Mouse (Mus musculus) embryonic facial prominence, embryonic 15.5 days (tissue): Measurements from ENCODE around the gene Uncx. TPM values are rescaled to one million over a fixed set of nuclear protein-coding genes. Genes with fewer than 3 reads are reported as not detected.
"Not testable (repeated sequence)": the region's sequence is repeated elsewhere in the genome, so short reads cannot be mapped to it uniquely, and the experiment has no call there.

Experiments used
- ATAC-seq: fragments of 200-750 bp; cut with Nextera tagmentation; 2 replicates; pipeline ENCODE4 v1.8.0; 2017; ENCODE audit warnings: low read depth, moderate TSS enrichment; ENCODE audit not compliant: insufficient number of reproducible peaks, low FRiP score, low TSS enrichment
- H3K27ac ChIP-seq: fragments of 300-500 bp; sonication (generic); replicated peaks from 2 replicates; pipeline ENCODE4 v1.5.1; 2015; ENCODE audit warnings: mild to moderate bottlenecking, inconsistent platforms
- H3K27me3 ChIP-seq: fragments of 300-500 bp; sonication (generic); 2 replicates; pipeline ENCODE4 v1.6.1; 2015; ENCODE audit warnings: inconsistent platforms
- H3K36me3 ChIP-seq: fragments of 300-500 bp; sonication (generic); 2 replicates; pipeline ENCODE4 v1.6.1; 2015; ENCODE audit warnings: mild to moderate bottlenecking, inconsistent platforms
- H3K4me1 ChIP-seq: fragments of 300-500 bp; sonication (generic); 2 replicates; pipeline ENCODE4 v1.6.1; 2015; ENCODE audit warnings: inconsistent platforms
- H3K4me2 ChIP-seq: fragments of 300-500 bp; sonication (generic); replicated peaks from 2 replicates; pipeline ENCODE4 v1.6.1; 2015; ENCODE audit warnings: mild to moderate bottlenecking, inconsistent platforms
- H3K4me3 ChIP-seq: fragments of 300-500 bp; sonication (generic); replicated peaks from 2 replicates; pipeline ENCODE4 v1.5.1; 2015; ENCODE audit warnings: mild to moderate bottlenecking, inconsistent platforms
- H3K9ac ChIP-seq: fragments of 300-500 bp; sonication (generic); 2 replicates; pipeline ENCODE4 v1.6.1; 2015; ENCODE audit warnings: inconsistent platforms
- H3K9me3 ChIP-seq: fragments of 300-500 bp; sonication (generic); replicated peaks from 2 replicates; pipeline ENCODE4 v1.6.1; 2016; ENCODE audit warnings: inconsistent platforms
- WGBS: fragments of 180-500 bp; shearing (Covaris S2); methylation state at CpG from one replicate; pipeline ENCODE4 v1.1.7; 2015; 5-methylcytosine and 5-hydroxymethylcytosine counted together
- polyA plus RNA-seq: library from polyadenylated mRNA; unstranded; fragments of >200 nt; fragmentation: Nextera tagmentation; extraction: Ambion mirVana; gene quantifications from 2 replicates; pipeline ENCODE4 v1.2.1, GENCODE M21; 2015

The Uncx gene
- polyA plus RNA-seq, 1 experiment from 2014 or later: 9.8 TPM

DNA sequence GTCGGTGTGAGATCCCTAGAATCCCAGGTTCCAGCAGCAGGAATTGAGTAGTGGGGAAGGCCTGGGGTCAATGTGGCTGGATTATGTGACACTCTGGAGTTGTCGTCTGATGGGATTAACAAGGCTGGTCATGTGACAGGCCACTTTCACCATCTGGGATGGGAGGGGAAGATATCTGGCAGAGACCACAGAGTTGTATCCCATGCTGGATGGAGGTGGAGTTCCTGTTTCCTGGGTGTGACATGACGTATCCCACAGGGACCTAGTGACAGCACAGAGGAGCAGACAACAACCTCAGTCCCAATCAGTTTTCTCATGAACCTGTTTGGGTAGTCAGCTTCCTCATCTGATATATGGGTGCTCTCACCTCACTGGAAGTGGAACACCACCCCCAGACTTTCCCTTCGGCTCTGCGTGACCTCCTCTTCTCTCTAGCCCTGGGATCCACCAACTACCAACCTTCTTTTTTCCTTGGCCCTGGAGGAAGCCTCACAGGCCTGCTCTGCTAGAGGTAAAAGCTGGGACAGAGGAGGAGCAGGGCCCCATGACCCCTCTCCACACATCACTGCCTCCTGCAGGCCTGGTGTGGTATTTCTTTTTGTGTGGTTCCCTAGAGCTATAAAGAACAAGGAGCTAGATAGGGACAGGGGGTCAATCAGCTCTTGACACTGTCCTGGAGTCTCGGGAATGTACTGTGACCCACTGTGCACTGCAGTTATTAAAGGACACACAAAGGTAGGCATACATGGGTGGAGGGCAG is 23.5 kb downstream of the Uncx start:
- no peak for ATAC-seq
- Histone ChIP-seq H3K9me3 (no peaks in the 10 kb centered on the region), H3K27me3 (peaks cover 54% of the 10 kb centered on the region), H3K4me3 (no peak overlapping the region), H3K36me3 (no peaks in the 10 kb centered on the region), H3K4me2 (no peak overlapping the region), H3K9ac (no peak overlapping the region), H3K4me1 (no peaks in the 10 kb centered on the region), H3K27ac (no peak overlapping the region)
- 65% methylated on average over 6 of the region's 6 CpGs for WGBS

DNA sequence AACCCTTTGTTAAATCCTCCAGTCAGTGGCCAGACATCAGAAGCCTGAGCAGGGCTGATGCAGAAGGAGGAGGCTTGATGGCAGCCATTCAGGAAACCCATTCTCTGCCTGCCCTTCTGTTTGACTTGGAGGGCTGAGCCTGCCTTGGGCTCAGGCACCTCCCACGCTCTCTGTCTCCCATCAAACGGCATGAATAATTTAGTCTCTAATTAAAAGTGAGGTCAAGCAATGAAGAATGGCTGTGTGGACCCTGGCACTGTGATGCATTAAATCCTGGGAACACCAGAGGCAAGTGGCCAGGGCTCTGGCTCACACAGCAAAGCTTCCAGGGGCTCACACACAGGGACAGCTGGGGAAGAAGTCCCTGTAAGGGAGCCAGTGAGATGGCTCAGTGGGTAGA is 24.8 kb downstream of the Uncx start:
- Histone ChIP-seq H3K36me3 (no peaks in the 10 kb centered on the region), H3K27me3 (peaks cover 44% of the 10 kb centered on the region), H3K4me2 (no peak overlapping the region), H3K4me3 (no peak overlapping the region), H3K9me3 (no peaks in the 10 kb centered on the region), H3K27ac (no peak overlapping the region), H3K9ac (no peak overlapping the region), H3K4me1 (no peaks in the 10 kb centered on the region)
- ATAC-seq: no peak
- 41% methylated on average over 2 of the region's 2 CpGs for WGBS

DNA sequence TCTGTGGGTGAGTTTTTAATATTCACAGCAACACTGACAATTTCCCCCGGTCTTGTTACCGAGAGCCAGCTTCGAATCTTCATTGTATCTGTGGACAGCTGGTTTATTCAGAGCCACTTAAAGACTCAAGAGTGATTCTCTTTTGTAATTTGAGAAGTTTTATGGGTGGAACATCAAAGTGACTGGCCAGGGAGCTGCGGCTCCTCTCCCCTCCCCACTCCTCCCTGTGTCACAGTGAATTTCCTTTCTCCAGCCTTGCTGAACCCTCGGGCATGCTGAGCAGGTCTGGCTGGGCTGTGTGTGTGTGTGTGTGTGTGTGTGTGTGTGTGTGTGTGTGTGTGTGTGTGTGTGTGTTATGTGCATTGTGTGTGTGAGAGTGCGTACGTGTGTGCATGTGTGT is 29.2 kb downstream of the Uncx start:
- Histone ChIP-seq H3K9ac (no peak overlapping the region), H3K9me3 (no peaks in the 10 kb centered on the region), H3K4me2 (no peak overlapping the region), H3K27me3 (peaks cover 5% of the 10 kb centered on the region), H3K27ac (no peak overlapping the region), H3K36me3 (no peaks in the 10 kb centered on the region), H3K4me1 (no peaks in the 10 kb centered on the region), H3K4me3 (no peak overlapping the region)
- 6% methylated on average over 7 of the region's 7 CpGs for WGBS
- no peak for ATAC-seq

DNA sequence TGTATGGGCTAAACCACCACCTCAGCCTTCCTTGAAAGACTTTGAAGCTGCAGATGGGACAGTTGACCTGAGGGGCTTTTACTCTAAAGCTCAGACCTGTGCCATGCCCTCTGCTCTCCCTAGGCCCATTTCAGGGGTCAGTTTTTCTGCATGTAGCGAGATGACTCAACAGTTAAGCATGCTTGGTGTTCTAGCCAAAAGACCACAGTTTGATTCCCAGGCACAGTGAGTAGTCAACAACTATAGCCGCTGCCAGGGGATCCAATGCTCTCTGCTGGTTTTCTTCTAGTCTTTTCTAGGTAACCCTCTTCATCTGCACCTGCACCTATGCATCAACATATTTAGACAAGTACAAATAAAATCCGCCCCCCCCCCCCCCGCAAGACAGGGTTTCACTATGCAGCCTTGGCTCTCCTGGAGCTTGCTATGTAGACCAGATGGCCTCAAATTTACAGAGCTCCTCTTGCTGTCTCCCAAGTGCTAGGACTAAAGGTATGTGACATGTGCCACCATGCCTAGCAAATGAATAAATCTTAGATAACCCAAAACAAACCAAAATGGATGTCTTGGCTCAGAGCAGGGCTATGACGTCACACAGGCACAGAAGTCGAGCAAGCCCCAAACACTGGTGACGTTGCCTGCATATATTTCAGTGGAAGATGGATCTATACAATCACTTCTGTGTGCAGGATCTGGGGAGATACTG is 30.5 kb downstream of the Uncx start:
- Histone ChIP-seq H3K27ac (no peak overlapping the region), H3K4me3 (no peak overlapping the region), H3K36me3 (no peaks in the 10 kb centered on the region), H3K27me3 (peaks cover 6% of the 10 kb centered on the region), H3K9me3 (no peaks in the 10 kb centered on the region), H3K4me2 (no peak overlapping the region), H3K4me1 (no peaks in the 10 kb centered on the region), H3K9ac (no peak overlapping the region)
- ATAC-seq: no peak
- WGBS: 64% methylated on average over 7 of the region's 7 CpGs

DNA sequence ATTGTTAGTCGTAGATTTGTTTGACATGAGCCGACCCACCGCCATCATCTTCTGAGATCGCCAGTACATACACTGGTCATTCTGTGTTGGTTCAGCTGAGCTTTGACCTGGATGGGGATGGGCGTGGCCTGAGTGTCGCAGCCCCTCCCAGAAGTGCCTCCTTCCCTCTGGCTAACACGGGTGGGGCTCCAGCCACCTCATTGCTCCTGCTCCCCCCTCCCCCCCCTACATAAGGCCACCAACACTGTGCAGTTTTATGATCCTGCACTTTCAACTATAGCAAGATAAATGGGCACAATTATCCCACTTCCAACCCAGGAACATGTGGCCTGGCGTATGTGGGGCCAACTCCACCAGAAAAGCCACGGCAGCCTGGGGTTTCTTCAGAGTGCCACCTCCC is 31.8 kb downstream of the Uncx start:
- no peak overlapping the region for H3K4me3 ChIP-seq
- 77% methylated on average over 9 of the region's 9 CpGs for WGBS
- H3K4me2 ChIP-seq: no peak overlapping the region
- no peak overlapping the region for H3K9ac ChIP-seq
- no peaks in the 10 kb centered on the region for H3K9me3 ChIP-seq
- peaks cover 15% of the 10 kb centered on the region for H3K27me3 ChIP-seq
- no peak overlapping the region for H3K27ac ChIP-seq
- no peaks in the 10 kb centered on the region for H3K36me3 ChIP-seq
- H3K4me1 ChIP-seq: peaks cover 1% of the 10 kb centered on the region; the same call in 1 of the 2 replicates
- ATAC-seq: no peak

DNA sequence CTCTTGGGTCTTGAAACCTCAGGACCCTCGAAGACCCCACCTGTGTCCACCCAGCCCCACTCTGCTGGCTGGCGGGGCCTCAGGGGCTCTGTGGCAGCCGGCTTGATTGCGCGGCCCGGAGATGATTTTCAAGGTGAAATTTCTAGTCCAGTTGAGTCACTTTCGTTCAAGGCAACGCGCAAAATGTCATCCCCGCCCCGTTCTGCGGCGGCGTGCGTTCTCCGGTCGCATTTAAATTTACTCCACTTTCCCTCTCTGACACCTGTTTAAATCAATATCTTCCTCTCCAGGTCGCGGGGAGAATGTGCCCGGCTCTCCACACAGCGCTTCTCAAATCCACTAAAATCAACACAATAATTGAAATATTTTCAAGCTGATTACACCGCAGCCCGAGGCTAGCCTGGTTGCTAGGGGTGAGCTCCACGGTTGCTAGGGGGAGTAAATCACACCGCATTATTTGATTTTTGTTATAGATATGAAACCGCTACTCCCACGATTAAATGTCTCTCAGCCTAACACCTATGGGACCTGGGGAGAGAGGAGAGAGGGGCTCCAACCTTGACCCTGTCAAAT is 37.0 kb downstream of the Uncx start:
- Histone ChIP-seq H3K9ac (no peak overlapping the region), H3K27ac (no peak overlapping the region), H3K4me1 (peaks cover 20% of the 10 kb centered on the region), H3K4me2 (no peak overlapping the region), H3K36me3 (no peaks in the 10 kb centered on the region), H3K4me3 (no peak overlapping the region), H3K9me3 (no peaks in the 10 kb centered on the region), H3K27me3 (peaks cover 67% of the 10 kb centered on the region)
- ATAC-seq: no peak
- WGBS: 16% methylated on average over 27 of the region's 27 CpGs

DNA sequence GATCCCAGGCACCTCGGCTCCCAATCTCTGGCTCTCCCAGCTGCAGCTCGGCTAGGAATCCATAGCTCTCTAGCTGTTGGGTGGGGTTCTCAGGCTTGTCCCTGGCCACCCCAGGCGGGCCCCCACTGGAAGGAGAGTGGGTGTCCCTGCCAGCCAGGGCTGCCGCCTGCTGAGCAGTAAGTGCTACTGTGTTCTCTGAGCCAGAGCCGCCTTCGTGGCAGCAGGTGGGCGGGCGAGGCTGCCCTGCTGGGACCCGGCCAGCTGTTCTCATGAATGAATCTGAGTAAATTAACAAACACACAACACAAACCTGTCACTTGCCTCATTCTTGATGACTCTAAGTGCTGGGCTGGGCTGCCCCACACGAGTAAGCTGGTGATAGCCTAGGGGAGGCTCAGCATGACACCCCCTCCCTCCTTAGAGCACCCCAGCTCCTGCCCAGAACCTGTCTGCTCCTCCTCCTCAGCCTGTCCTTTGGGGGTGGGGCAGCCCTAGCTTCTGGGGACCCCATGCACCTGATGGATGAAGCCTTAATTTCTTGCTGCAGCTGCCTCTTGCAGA is 38.1 kb downstream of the Uncx start:
- H3K4me1 ChIP-seq: peaks cover 26% of the 10 kb centered on the region
- H3K36me3 ChIP-seq: no peaks in the 10 kb centered on the region
- no peak overlapping the region for H3K27ac ChIP-seq
- H3K4me2 ChIP-seq: no peak overlapping the region
- peaks cover 78% of the 10 kb centered on the region for H3K27me3 ChIP-seq
- ATAC-seq: peak; percentile 17; the same call in 1 of the 2 replicates
- H3K4me3 ChIP-seq: no peak overlapping the region
- 4% methylated on average over 10 of the region's 10 CpGs for WGBS
- H3K9ac ChIP-seq: no peak overlapping the region
- H3K9me3 ChIP-seq: no peaks in the 10 kb centered on the region

DNA sequence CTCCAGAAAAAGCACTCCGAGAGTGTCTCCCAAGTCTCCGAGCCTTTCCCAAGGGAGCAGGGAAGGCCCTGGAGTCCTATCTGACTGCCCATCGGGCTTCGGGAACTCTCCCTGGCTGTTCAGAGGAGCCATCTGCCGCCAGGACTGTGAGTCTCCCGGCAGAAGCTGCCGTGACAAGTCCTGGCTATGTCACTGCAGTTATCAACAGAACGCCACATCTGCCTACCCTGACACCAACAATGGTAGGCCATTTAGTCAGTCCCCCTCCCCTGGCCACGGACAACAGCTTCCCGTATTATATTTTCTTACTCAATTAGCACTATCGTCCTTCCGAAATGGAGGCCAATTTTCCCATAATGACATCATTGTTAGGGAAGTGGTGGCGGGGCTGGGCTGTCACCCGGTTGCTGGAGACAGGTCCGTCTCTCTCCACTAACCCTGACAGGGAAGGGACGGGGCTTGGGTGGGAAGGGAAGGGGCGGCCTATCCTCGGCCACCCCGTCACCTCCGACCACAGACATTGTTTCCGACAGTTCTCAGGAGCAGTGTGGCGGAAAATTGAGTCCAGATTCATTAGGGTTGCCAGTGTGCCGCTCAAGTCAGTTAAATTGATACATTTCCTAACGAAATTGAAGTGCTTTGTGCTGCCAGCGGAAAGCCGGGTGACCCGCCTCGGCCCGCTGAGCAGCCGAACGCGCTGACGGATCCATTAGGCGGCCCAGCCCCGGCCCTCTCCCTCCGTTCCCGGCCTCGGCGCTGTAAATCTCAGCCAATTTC is 41.9 kb downstream of the Uncx start:
- Histone ChIP-seq H3K4me2 (peak overlapping the region; percentile 21), H3K27ac (no peak overlapping the region), H3K27me3 (peaks cover 70% of the 10 kb centered on the region), H3K9me3 (0 out of 2 replicates have a peak, but pooled peaks cover 6% of the 10 kb centered on the region), H3K4me3 (peak overlapping the region; percentile 10; the same call in 1 of the 2 replicates), H3K36me3 (no peaks in the 10 kb centered on the region), H3K4me1 (peaks cover 24% of the 10 kb centered on the region), H3K9ac (no peak overlapping the region)
- ATAC-seq: no peak
- 5% methylated on average over 39 of the region's 39 CpGs for WGBS

DNA sequence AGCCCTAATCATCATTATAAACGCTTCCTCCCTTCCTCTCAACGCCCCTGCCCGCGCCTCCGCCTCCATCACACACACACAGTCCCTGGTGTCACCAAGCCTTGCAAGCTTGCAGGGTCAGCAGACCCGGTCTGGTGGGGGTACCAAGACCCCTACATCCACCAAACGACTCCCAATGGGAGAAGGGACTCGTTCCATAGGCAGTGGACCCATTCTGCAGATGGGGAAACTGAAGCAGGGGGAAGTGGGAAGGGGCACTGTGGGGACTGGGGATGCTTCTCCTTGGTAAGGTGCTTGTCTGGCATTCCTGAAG is 42.4 kb downstream of the Uncx start:
- H3K9ac ChIP-seq: no peak overlapping the region
- H3K27me3 ChIP-seq: peaks cover 65% of the 10 kb centered on the region
- peaks cover 18% of the 10 kb centered on the region for H3K4me1 ChIP-seq
- H3K4me3 ChIP-seq: peak overlapping the region; percentile 10; the same call in 1 of the 2 replicates
- H3K9me3 ChIP-seq: 0 out of 2 replicates have a peak, but pooled peaks cover 6% of the 10 kb centered on the region
- peak overlapping the region; percentile 21; the same call in 1 of the 2 replicates for H3K4me2 ChIP-seq
- no peak overlapping the region for H3K27ac ChIP-seq
- no peak for ATAC-seq
- no peaks in the 10 kb centered on the region for H3K36me3 ChIP-seq
- 10% methylated on average over 8 of the region's 8 CpGs for WGBS

DNA sequence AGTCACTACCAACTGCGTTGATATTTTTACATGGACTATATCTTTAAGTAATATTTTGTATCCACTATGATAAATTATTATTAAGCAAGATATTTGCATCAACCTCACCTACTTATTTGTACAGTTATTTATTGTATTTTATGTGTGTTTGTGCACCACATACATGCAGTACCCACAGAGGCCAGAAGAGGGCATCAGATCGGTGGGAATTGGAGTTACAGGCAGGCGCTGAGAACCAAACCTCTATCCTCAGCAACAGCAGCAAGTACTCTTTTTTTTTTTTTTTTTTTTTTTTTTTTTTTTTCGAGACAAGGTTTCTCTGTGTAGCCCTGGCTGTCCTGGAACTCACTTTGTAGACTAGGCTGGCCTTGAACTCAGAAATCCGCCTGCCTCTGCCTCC is 44.2 kb downstream of the Uncx start:
- peaks cover 47% of the 10 kb centered on the region for H3K27me3 ChIP-seq
- not testable (repeated sequence) for H3K9ac ChIP-seq, H3K9me3 ChIP-seq, H3K4me2 ChIP-seq, ATAC-seq, H3K4me3 ChIP-seq, H3K36me3 ChIP-seq, H3K27ac ChIP-seq
- 77% methylated on average over 5 of the region's 5 CpGs for WGBS
- peaks cover 10% of the 10 kb centered on the region; the same call in 1 of the 2 replicates for H3K4me1 ChIP-seq
